Mouse (Mus musculus) spleen, adult 2 months (tissue): ENCODE results near the gene Hoxd8. TPM values are rescaled to one million over a fixed set of nuclear protein-coding genes. Genes with fewer than 3 reads are reported as not detected.

ENCODE experiments used
- DNase-seq, 2 experiments: peaks; one replicate each; pipeline versions ENCODE4 v3.0.0 to v3.0.0-alpha.2; 2012 to 2021; ENCODE audit warnings: low spot score in 2 of 2, low read depth in 1 of 2
- H3K27ac ChIP-seq: fragments of 200-500 bp; 2 replicates; pipeline ENCODE4 v1.5.1; 2012; ENCODE audit warnings: low read length, inconsistent platforms; ENCODE audit not compliant: insufficient read depth
- H3K27me3 ChIP-seq: fragments of 200-500 bp; 2 replicates; pipeline ENCODE4 v1.6.1; 2012; ENCODE audit warnings: mild to moderate bottlenecking, moderate library complexity, low read length, inconsistent platforms; ENCODE audit not compliant: control insufficient read depth, insufficient read depth
- H3K36me3 ChIP-seq: fragments of 200-500 bp; 2 replicates; pipeline ENCODE4 v1.6.1; 2012; ENCODE audit warnings: mild to moderate bottlenecking, low read length, inconsistent platforms; ENCODE audit not compliant: control insufficient read depth, insufficient read depth
- H3K4me1 ChIP-seq: fragments of 200-500 bp; 2 replicates; pipeline ENCODE4 v1.6.1; 2011; ENCODE audit warnings: inconsistent platforms; ENCODE audit not compliant: control insufficient read depth, insufficient read depth, insufficient read length
- H3K4me3 ChIP-seq: fragments of 200-500 bp; 2 replicates; pipeline ENCODE4 v1.5.1; 2011; ENCODE audit warnings: mild to moderate bottlenecking, inconsistent platforms; ENCODE audit not compliant: insufficient read depth, insufficient read length; ENCODE audit errors: extremely low read depth
- CTCF ChIP-seq: fragments of 200-500 bp; IDR thresholded peaks from 2 replicates; pipeline ENCODE4 v1.5.1; 2011; ENCODE audit warnings: mild to moderate bottlenecking, inconsistent platforms; ENCODE audit not compliant: insufficient read depth, insufficient read length, insufficient replicate concordance; ENCODE audit errors: extremely low read depth
- POLR2A ChIP-seq: fragments of 200-500 bp; IDR thresholded peaks from 2 replicates; pipeline ENCODE4 v1.6.1; 2011; ENCODE audit warnings: low read depth, low read length, inconsistent platforms
- WGBS: fragments of 180-500 bp; shearing (Covaris S2); methylation state at CpG from one replicate; pipeline ENCODE4 v1.1.7; 2018; 5-methylcytosine and 5-hydroxymethylcytosine counted together
- polyA plus RNA-seq: library from polyadenylated mRNA; depleted of rRNA; stranded (reverse); fragments of >200 nt; gene quantifications from 2 replicates; pipeline ENCODE4 v1.2.3, GENCODE M21; 2012

The Hoxd8 gene
- polyA plus RNA-seq, 1 experiment, result 0.32 TPM

DNA sequence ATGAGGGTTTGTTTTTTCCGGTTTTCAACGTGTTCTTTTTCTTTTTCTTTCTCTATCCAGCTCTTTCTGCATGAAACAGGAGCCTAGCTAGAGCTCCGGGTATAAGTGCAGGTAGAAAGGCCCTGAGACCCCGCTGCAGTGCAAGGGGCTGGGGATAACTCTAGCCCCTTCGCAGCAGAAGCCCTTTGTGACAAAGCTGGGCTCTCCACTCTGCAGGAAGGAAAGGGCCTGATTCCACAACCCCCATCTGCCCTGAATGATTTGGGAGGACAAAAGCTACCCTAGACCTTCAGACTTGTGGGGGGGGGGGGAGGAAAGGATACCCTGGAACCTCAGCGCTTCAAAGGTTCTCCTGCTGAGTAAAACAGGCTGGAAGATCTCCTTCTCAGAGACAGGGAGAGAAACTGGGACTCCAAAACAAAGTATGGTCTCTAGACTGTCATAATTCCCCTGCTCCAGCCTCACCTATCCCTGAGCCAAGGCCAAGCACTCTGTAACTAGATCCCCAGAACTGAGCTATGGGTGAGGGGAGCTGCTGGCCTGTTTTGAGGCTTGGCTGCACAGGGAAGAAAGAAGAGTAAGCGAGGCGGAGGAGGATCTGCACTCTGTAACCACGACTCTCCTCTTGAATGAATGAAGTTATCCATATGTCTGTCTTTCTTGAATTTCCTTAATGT is 27.9 kb upstream of the Hoxd8 start:
- WGBS, result 15% methylated on average over 9 of the region's 9 CpGs
- no peak for DNase-seq
- Histone ChIP-seq H3K27me3 (peaks cover 41% of the 10 kb centered on the region), H3K4me3 (no peak overlapping the region), H3K4me1 (peaks cover 2% of the 10 kb centered on the region; the same call in 1 of the 2 replicates), H3K27ac (no peak overlapping the region), H3K36me3 (no peaks in the 10 kb centered on the region)
- no peak for TF ChIP-seq POLR2A
- no peak for TF ChIP-seq CTCF

DNA sequence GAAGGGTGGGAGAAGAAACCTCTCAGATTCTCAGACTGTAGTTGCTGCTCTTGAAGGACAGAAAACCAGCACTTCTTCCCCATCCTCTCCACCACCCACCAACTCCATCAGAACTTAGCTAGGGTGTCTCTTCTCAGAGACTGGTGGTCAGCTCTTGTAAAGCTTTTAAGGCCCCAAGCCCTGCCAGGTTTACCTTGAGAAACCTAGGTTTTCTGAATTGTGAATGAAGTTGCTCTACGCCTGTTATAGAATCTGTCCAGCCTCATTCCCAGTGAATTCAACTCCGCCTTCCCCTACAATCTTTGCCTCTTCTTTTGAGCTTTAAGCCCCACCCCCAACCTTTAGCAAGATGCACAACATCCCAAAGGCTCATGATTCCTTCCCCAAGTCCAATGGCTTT is 27.3 kb upstream of the Hoxd8 start:
- no peak overlapping the region for H3K4me3 ChIP-seq
- H3K27me3 ChIP-seq, result peaks cover 44% of the 10 kb centered on the region
- H3K36me3 ChIP-seq, result no peaks in the 10 kb centered on the region
- TF ChIP-seq POLR2A (no peak), CTCF (no peak)
- WGBS, result 40% methylated on average over 2 of the region's 2 CpGs
- H3K4me1 ChIP-seq, result peaks cover 4% of the 10 kb centered on the region
- no peak overlapping the region for H3K27ac ChIP-seq
- no peak for DNase-seq

DNA sequence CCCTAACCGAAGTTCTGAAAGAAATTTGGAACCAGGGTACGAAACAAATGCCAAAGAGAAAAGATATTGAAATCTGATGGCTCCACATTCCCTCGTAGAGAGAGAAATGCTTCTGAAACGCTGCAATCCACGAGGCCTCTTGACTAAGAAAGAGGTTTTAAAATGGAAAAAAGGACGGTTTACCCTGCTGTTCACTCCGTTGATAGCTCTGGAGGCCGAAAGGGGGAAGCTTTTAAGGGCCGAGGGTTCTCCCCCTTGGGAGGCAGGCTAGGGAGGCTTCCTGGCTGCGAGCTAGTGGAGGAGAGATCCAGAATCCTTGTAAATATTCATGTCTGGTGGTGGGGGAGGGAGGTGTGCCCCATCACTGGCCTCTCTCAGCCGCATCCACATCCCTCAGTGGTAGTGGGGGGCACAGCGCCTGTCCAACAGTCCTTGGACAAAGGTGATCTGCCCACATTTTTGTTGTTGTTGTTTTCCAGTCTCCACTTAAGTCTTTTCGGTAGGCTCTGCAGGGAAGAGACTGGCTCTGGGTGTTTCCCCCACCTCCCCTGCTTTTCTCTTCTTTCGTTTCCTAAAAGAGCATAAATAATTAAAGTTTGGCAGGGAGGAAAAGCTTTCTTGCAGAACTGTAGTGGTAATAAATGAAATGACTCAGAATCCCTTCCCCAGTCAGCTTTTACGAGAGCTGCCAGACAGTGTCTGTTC is 25.4 kb upstream of the Hoxd8 start, which contains the start of gene Hoxd11:
Gene Hoxd11, plus strand, starts transcription at position 667 of the 705 bp plus-strand sequence.
- Histone ChIP-seq H3K27me3 (peaks cover 48% of the 10 kb centered on the region), H3K36me3 (no peaks in the 10 kb centered on the region), H3K4me1 (peaks cover 5% of the 10 kb centered on the region), H3K27ac (no peak within 1 kb of the TSS), H3K4me3 (no peak within 1 kb of the TSS)
- WGBS, result 4% methylated on average over 15 of the region's 15 CpGs
- TF ChIP-seq CTCF (no peak), POLR2A (no peak)
- DNase-seq, result no peak

DNA sequence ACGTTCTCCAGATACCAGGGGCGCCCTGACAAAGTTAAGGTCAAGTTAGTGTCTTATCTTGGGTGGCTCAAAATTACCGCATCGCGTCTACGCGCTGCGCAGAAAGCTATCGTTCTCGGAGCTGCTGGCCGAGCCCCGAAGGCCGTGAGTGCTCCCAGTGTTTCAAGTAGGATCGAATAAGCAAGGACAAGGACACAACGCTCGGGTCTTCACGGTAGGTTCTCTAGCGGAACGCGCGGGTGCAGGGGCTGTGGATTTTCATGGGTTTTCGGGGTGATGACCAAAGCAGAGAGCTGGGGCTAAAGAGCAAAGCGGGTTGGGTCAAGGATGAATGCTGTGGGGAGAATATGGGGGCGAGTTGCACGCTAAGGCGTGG is 24.8 kb upstream of the Hoxd8 start:
- Histone ChIP-seq H3K4me3 (no peak overlapping the region), H3K27ac (no peak overlapping the region)

DNA sequence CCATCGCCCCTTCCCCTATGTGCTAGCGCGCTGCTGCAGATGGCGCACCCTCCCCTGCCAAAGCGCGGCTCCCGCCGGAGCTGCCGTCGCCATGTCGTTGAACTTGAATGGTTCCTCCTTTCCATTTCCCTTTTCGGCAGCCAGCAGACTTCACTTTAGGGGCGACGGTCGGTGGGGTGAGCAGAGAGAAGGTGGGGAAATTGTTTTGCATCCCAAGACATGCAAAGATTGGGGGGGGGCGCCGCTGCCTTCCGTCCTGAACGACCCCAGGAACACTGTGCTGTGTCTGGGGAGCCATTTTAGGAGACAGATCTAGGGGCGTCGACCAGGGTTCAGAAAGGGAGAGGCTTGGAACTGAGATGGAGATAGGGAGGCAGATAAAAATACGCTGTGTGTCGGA is 24.4 kb upstream of the Hoxd8 start:
- WGBS, result 3% methylated on average over 23 of the region's 23 CpGs

More for the DNA sequence above, 24.8 kb upstream of the Hoxd8 start:
- 4% methylated on average over 26 of the region's 26 CpGs for WGBS
- Histone ChIP-seq H3K4me1 (peaks cover 5% of the 10 kb centered on the region), H3K27me3 (peaks cover 48% of the 10 kb centered on the region), H3K36me3 (no peaks in the 10 kb centered on the region)
- DNase-seq, result no peak
- TF ChIP-seq CTCF, result no peak
- no peak for TF ChIP-seq POLR2A

DNA sequence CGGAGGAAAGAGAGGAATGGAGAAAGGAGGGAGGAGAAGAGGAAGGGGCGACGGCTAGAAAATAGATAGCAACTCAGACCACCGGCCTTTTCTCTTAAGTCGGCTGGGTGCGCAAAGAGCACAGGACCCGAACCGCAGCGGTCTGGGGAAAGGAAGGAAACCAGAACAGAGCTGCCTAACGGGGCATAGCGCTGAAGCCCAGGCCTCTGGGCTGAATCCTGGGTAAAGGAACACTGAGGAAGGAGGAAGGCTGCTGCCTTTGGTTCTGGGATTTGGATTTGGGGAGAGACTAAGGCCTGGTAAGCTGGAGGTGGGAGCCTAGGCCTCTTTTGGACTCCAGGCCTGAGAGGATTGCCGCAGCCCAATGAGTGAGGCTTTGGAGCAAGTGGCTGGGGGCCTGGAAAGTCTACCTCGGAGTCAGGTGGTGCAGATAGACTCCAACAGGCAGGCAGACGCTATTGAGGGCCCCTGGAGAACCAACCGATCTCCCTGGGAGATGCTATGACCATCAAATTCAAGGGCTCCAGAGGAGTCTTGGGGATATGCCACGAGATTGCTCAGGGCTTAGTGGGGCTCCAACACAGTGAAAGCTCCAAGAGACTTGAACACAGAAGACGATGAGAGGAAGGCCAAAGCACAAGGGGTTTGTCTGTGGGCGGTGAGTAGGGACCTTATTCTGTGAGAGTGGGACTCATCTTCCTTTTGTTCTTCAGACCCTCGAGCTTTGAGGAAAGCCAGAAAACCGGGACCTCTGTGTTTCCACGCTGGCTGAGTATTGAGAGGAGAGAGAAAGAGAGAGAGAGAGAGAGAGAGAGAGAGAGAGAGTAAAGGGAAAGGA is 23.6 kb upstream of the Hoxd8 start:
- TF ChIP-seq CTCF (no peak), POLR2A (no peak)
- WGBS, result 8% methylated on average over 21 of the region's 21 CpGs

More for the DNA sequence above, 24.4 kb upstream of the Hoxd8 start:
- Histone ChIP-seq H3K4me3 (no peak overlapping the region), H3K4me1 (peaks cover 5% of the 10 kb centered on the region), H3K36me3 (no peaks in the 10 kb centered on the region), H3K27ac (no peak overlapping the region), H3K27me3 (peaks cover 47% of the 10 kb centered on the region)
- DNase-seq, result no peak
- TF ChIP-seq POLR2A, result no peak
- no peak for TF ChIP-seq CTCF

More for the DNA sequence above, 23.6 kb upstream of the Hoxd8 start:
- Histone ChIP-seq H3K4me3 (no peak overlapping the region), H3K27me3 (peaks cover 40% of the 10 kb centered on the region), H3K27ac (no peak overlapping the region), H3K4me1 (peaks cover 5% of the 10 kb centered on the region), H3K36me3 (no peaks in the 10 kb centered on the region)
- DNase-seq, result no peak
